Mouse (Mus musculus) embryonic fibroblast, embryonic 13.5 days (primary cell): ENCODE measurements around the gene Atxn7l2. TPM values are rescaled to one million over a fixed set of nuclear protein-coding genes. Genes with fewer than 3 reads are reported as not detected.

Experiments
- H3K27ac ChIP-seq: 2 replicates; pipeline ENCODE4 v1.5.1; 2012; ENCODE audit warnings: low read length, control low read depth, inconsistent platforms; ENCODE audit not compliant: insufficient read depth
- H3K4me1 ChIP-seq: 2 replicates; pipeline ENCODE4 v1.6.1; 2011; ENCODE audit warnings: low read length; ENCODE audit not compliant: control insufficient read depth, insufficient read depth
- H3K4me3 ChIP-seq: 2 replicates; pipeline ENCODE4 v1.5.1; 2011; ENCODE audit warnings: mild to moderate bottlenecking, control low read depth, low read length; ENCODE audit not compliant: insufficient read depth
- CTCF ChIP-seq: IDR thresholded peaks from 2 replicates; pipeline ENCODE4 v1.5.1; 2011; ENCODE audit warnings: mild to moderate bottlenecking, control low read depth, low read length, moderate library complexity, borderline replicate concordance; ENCODE audit not compliant: insufficient read depth
- POLR2A ChIP-seq: IDR thresholded peaks from 2 replicates; pipeline ENCODE4 v1.6.1; 2011; ENCODE audit warnings: low read depth, mild to moderate bottlenecking, control low read depth, low read length, moderate library complexity
- polyA plus RNA-seq: library from polyadenylated mRNA; stranded (reverse); fragments of >200 nt; gene quantifications from 2 replicates; pipeline ENCODE4 v1.2.4, GENCODE M21; 2011; ENCODE audit warnings: low read depth; ENCODE audit not compliant: missing spikeins, insufficient read length

Gene Atxn7l2
- polyA plus RNA-seq, 1 experiment = 6.2 TPM

GRCm38 (mm10) chr3:108205601-108206000 lies 5.1 kb downstream of the Atxn7l2 start:
- H3K4me1 ChIP-seq = 0 out of 2 replicates have a peak, but pooled peaks cover 3% of the 10 kb centered on the region
- H3K27ac ChIP-seq = no peak overlapping the region
- TF ChIP-seq POLR2A (no peak), CTCF (no peak)
- no peak overlapping the region for H3K4me3 ChIP-seq

GRCm38 (mm10) chr3:108204470-108204869 lies 6.3 kb downstream of the Atxn7l2 start:
- TF ChIP-seq CTCF = no peak
- no peak for TF ChIP-seq POLR2A
- Histone ChIP-seq H3K4me1 (0 out of 2 replicates have a peak, but pooled peaks cover 3% of the 10 kb centered on the region), H3K27ac (no peak overlapping the region), H3K4me3 (no peak overlapping the region)

- peak; percentile 68; the same call in 1 of the 2 replicates for TF ChIP-seq CTCF
- no peak for TF ChIP-seq POLR2A
- no peak overlapping the region for H3K4me3 ChIP-seq
- 0 out of 2 replicates have a peak, but pooled peaks cover 3% of the 10 kb centered on the region for H3K4me1 ChIP-seq
- no peak overlapping the region for H3K27ac ChIP-seq
These were observed 7.0 kb downstream of the Atxn7l2 start for GRCm38 (mm10) chr3:108203621-108204325.

- TF ChIP-seq CTCF = no peak
- no peak for TF ChIP-seq POLR2A
- 0 out of 2 replicates have a peak, but pooled peaks cover 3% of the 10 kb centered on the region for H3K4me1 ChIP-seq
- H3K4me3 ChIP-seq = no peak overlapping the region
- H3K27ac ChIP-seq = no peak overlapping the region
These were observed 7.5 kb downstream of the Atxn7l2 start for GRCm38 (mm10) chr3:108203212-108203611.

GRCm38 (mm10) chr3:108202506-108202905 lies 8.2 kb downstream of the Atxn7l2 start:
- Histone ChIP-seq H3K4me3 (no peak overlapping the region), H3K4me1 (0 out of 2 replicates have a peak, but pooled peaks cover 3% of the 10 kb centered on the region), H3K27ac (no peak overlapping the region)
- no peak for TF ChIP-seq CTCF
- TF ChIP-seq POLR2A = no peak

- Histone ChIP-seq H3K4me1 (0 out of 2 replicates have a peak, but pooled peaks cover 3% of the 10 kb centered on the region), H3K4me3 (peak within 1 kb of the TSS; percentile 77), H3K27ac (peak within 1 kb of the TSS; percentile 55)
- TF ChIP-seq POLR2A (peak; percentile 56), CTCF (0 out of 2 replicates have a peak, but pooled peaks have one; percentile 23)
These were observed 10.1 kb downstream of the Atxn7l2 start, which contains the start of gene Cyb561d1 for GRCm38 (mm10) chr3:108200329-108201323. TSS of gene Cyb561d1 (minus strand) at chr3:108201212.

GRCm38 (mm10) chr3:108199231-108199630 lies 11.5 kb downstream of the Atxn7l2 start:
- Histone ChIP-seq H3K4me3 (no peak overlapping the region), H3K4me1 (0 out of 2 replicates have a peak, but pooled peaks cover 3% of the 10 kb centered on the region), H3K27ac (no peak overlapping the region)
- TF ChIP-seq POLR2A = no peak
- TF ChIP-seq CTCF = no peak

- H3K4me3 ChIP-seq = no peak overlapping the region
- no peak for TF ChIP-seq CTCF
- TF ChIP-seq POLR2A = no peak
- 0 out of 2 replicates have a peak, but pooled peaks cover 3% of the 10 kb centered on the region for H3K4me1 ChIP-seq
- H3K27ac ChIP-seq = no peak overlapping the region
These were observed 13.7 kb downstream of the Atxn7l2 start for GRCm38 (mm10) chr3:108197066-108197497.

- Histone ChIP-seq H3K4me1 (no peaks in the 10 kb centered on the region), H3K27ac (no peak overlapping the region), H3K4me3 (no peak overlapping the region)
- no peak for TF ChIP-seq POLR2A
- TF ChIP-seq CTCF = no peak
These were observed 14.7 kb downstream of the Atxn7l2 start for GRCm38 (mm10) chr3:108195941-108196590.
